Mouse (Mus musculus) cerebellum, postnatal 14 days (tissue): ENCODE measurements around the gene Eva1c.
"Not testable (repeated sequence)": the region's sequence is repeated elsewhere in the genome, so short reads cannot be mapped to it uniquely, and the experiment has no call there.

Experiments
- DNase-seq, 2 experiments: peaks; one replicate each; pipeline ENCODE4 v3.0.0; 2021; ENCODE audit warnings: mixed read lengths in 2 of 2

Eva1c gene

DNA sequence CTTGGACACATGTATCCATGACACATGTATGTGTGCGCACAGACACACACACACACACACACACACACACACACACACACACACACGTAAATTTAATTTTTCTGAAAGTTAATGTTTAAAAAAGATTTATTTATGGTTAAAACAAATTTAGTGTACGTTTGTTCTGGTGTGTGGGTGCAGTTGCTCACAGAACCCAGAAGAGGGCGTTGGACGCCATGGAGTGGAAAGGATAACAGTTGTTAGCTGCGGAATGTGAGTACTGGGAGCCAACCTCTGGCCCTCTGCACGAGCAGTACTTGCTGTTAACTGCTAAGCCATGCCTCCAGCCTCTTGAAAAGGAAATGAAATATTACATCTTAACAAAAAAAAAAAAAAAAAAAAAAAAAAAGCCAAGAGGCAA is at the start of gene Eva1c:
Gene Eva1c, plus strand, starts transcription at position 263 of the 400 bp plus-strand sequence.
- no peak for DNase-seq

DNA sequence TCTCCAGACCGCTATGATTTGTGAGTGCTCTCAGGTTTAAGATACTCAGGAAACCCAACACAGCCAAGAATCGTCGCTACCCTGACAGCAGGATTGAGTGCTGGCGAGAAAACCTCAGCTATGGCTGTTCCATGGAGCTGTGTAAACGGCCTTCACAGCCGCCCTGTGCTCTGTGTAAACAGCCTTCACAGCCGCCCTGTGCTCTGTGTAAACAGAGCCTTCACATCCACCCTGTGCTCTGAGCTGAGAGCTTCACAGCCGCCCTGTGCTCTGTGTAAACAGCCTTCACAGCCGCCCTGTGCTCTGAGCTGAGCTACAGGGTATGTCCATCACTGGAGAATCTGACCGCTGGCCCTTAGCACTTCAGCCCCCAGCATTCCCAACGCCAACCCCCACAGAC is 46.7 kb upstream of the Eva1c start:
- DNase-seq, result no peak

DNA sequence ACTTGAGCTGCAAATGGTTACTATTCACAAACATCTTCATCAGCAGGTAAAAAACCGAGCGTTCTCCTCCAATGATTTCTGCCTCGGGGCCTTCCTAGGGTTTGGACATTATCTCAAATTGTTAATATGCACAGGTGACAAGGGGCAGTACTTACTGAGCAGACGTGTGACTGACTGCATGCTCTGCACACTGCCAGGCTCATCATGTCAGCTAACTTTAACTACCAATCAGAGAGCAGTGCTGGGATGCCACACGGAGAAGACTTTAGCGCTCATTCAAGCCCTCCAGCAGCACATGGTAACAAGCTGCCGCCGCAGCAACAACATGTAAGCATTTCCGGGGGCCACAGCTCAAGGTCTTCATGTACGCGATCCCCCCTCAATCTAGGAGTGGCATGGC is 43.2 kb upstream of the Eva1c start:
- DNase-seq, result no peak

DNA sequence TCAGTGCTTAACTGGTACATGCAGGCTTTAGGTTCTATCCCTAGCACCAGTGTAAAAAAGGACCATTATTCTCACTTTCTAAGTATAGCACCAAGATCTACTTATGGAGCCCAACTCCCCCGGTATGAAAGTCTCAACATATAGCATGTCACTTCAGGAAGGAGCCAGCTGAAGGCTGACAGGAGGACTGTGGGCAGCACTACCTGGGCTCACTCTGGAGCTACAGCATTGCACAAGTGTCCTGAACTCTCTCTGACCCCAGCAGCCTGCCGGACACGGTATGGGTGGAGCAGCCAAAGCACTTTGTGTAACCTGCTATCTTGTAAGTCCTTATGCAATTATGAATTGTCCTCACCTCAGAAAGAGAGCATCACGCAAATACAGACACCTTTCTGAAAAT is 41.3 kb upstream of the Eva1c start:
- no peak for DNase-seq

DNA sequence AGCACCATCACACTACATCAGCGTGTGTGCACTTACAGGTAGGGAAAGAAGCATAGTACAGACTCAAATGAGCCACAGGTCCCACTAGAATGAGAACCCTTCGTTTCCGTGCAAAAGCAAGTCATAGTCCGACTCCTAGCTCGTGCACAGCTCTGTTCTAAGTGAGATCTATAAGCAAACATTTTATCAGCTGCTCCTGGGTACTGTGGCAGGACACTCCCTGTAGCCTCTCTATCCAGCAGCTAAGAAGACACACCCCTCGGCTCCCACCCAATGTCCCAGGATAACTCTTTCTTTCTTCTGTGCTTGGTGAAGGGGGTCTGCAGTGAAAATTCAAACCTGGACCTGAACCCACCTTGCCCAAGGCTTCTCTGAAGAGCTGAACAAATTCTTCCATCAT is 37.9 kb upstream of the Eva1c start:
- no peak for DNase-seq

DNA sequence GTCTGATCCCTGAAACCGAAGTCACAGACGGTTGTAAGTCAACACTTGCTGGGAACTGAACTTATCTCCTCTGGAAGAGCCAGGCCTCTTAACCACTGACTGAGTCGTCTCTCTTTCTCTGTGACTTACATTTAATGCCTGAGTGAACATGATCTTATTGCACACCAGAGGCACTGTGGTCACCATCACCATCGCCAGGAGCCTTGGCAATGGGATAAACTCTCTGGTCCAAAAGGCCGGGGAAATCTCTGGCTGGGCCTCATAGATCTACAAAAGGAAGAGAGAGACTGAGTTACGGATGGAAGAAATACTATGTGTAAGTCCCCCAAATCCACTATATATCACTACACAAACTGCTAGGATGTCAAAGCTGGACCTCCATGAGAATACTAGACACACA is 35.6 kb upstream of the Eva1c start:
- DNase-seq, result peak; percentile 26 to 63

DNA sequence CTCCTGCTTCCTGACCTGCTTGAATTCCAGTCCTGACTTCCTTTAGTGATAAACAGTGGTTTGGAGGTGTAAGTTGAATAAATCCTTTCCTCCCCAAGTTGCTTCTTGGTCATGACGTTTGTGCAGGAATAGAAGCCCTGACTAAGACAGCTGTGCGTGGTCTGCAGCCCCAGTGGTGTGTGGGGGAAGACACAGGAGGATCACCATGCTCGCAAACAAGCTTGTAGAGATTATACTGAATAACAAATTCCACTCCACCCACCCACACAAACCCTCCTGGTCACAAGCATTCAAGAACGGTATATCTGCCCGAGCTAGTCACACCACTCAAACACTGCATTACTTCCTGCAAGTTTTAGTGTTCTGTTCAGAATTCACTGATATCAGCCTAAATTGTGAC is 34.5 kb upstream of the Eva1c start:
- DNase-seq, result no peak

DNA sequence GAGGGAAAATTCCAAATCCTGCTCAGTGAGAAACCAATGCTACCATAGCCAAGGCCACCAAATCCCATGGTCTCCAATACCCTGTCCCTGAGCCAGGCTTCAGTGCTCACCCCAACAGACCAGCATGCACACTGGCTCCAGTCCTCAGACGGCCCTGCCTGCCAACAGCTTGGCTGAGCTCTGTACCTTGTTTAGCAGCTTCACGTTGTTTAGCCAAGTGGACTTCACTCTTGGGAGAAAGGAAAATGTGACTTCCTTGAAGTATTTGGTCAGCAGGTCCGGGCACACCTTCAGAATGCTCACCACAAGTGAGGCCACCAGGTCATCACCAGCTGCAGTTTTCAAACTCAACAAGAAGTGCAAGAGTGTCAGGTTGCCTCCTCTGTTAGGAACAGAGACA is 34.0 kb upstream of the Eva1c start:
- DNase-seq, result peak; percentile 71 to 75

DNA sequence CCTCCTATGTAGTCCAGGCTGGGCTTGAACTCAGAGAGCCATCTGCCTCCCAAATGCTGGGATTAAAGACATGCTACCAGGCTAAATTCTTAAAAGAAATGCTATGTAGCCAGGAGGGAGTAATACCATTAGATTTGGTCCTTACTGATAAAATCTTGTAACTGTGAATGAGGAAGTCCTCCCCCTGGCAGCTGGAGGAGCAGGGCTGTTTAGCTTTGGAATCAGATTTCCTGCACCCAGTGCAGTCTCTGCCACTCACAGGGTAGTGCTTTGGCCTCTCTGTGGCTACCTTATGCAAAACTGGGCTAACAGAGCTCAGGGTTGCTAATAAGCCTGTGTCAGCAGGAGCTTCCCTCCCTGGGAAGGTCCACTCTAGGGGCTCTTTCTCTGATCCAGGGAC is 31.8 kb upstream of the Eva1c start:
- DNase-seq, result no peak

DNA sequence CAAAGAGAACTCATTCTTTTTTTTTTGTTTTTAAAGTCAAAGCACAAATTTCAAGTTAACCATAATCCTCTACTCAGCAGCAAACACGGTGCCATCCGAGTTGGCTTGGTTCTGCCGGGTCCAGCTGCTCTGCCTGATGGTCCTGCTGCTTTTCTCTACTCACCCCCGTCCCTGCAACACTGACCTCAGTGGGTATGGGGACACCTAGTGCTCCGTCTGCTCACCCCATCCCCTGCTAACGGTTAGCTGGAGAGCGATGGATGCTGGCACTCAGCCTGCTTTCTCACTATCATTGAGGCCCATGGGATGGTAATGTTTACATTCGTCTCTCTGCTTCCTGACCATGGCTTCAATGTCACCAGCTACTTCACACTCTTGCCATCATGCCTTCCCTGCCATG is 28.1 kb upstream of the Eva1c start:
- DNase-seq, result peak; percentile 44 to 46

DNA sequence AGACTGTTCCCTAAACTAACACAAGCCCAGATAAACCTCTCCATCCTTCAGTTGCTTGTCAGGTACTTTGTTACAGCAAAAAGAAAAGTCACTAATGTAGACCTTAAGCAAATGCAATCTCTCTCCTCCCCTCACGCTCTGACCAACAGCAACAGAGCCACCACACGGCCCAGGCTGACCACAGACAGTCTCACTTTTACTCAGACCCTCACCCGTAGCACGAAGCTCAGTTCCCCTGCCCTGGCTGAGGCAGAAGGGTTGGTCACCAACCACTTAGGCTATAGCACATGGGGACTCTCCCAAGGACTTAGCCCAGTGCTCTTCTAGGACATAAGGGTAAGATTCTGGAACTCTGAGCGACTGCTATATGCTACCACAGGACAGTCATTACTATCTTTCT is 27.7 kb upstream of the Eva1c start:
- no peak for DNase-seq

DNA sequence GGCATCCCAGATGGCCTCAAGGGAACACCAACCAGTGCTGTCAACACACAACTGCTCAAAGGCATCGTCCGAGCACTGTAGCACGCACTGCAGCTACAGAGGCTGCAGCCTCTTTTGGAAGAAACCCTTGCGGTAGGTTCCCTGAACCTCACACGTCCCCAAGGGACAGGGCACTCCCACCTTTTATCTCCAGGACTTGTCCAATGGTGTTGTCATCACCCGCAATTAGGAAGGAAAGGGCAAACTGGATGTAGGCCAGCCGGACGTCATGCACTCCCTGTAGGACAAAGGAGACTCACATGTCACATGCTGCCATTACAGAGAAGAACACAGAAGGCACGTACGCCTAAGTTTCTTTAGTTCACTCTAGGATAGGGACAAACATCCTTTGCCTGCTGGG is 26.7 kb upstream of the Eva1c start:
- no peak for DNase-seq

DNA sequence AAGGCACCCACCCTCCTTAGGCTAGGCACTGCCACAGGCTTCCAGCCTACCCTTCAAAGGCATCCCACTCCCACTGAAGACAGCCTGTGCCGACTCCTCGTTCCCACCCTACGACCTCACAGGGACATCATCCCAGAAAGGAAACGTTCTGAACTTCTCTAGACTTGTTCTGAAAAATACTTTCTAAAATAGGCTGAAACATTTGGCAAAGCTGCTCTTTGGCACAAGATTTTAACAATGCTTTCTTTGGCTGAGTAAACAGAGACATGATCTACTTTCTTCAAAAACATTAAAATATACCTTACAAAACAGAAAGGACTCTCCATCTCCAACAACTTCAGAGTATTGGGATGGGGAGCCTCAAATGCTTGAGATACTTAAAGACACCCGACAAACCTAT is 25.3 kb upstream of the Eva1c start:
- DNase-seq, result no peak

DNA sequence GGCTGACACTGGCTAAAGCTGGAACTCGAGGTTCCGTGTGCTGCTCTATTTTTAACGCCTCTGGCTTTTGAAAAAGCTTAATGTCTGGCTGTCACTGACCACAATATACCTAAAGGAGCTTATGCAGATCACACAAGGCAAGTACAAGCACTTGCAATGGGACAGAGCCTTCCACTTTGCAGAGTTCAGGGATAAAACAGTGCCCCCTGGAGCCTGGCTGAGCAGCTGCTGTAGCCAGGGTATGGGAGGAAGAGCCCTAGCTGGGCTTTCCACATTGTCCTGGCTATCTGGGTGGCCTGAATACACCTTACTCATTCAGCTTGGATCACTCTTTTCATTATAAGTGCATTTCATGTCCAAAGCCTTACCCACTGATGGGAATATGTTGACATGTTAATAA is 24.6 kb upstream of the Eva1c start:
- peak; percentile 22 to 27 for DNase-seq

DNA sequence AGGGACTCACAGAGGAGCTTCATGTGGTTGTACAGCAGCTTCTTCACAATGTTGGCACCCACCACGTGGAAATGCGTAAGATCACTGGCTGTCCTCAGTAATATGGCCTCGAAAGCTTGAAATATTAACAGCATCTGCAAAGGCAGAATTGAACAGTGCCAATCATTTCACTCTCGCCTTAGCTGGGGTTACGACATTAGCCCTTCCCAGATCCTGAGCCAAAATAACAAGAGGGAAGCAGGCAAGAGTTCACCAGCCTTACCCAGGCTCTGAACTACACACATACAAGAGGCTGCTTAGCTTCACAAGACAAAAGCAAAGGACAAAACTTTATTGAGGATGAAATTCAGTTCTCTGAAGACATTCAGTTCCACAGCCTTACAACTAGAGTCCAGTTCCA is 22.1 kb upstream of the Eva1c start:
- DNase-seq, result no peak

DNA sequence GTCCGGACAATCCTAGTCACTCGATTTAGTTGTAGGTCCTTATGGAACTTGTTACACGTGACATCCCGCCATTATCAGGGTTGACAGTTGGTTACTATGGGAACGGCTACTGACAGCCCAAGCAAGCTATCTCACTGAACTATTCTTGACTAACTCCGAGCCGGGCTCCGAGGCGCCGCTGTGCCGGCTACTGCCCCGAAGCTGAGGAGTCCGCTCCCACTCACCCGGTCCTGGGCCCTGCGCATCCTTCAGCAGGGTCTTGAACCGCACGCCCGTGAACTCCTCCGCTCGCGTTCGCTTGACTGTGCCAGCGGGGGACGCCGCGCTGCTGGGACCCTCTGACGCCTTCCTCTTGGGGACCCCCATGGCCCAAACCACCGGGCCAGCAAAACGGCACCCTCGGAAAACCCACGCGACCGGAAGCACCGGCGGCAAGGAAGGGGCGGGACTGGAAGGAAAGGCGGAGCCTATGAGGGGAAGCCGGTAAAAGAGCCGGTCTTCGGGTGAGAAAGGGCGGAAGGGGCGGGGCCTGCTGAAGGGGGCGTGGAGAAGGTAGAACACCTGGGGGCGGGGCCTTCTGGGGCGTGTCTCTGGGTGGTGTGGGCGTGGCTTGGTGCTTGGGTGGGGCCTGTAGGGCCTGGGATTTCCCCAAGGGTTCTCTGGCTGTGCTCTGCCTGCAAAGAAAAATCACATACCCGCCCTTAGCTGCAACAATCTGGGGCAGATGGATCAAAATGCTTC is 16.4 kb upstream of the Eva1c start, which contains the start of gene Urb1:
Gene Urb1, minus strand, starts transcription at position 439 of the 741 bp plus-strand sequence.
- DNase-seq, result peak; percentile 96 to 99

DNA sequence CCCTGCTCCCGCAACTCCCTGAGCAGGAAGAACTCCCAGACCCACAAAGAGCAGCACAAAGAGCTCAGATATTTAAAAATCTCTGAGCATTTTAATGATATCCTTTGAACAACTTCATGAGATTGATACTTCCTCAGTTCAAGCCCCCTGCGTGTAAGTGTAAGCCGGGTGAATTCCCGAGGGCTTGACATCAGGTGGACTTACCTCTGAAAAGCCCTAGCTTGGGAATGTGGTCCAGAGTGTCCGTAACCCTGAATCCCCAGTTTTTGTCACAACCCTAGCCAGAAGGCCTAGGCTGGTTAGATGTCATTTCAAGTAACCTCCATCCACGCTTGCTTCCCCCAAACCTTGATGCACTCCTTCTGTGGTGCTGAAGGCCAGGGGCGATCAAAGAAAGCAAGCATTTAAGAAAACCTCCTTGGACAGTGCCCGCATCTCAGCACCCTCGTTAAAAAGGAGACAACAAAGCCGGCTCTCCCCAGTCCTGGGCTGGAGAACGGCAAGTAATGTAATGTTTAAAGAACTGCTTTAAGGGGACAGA is 15.7 kb upstream of the Eva1c start:
- DNase-seq, result no peak

DNA sequence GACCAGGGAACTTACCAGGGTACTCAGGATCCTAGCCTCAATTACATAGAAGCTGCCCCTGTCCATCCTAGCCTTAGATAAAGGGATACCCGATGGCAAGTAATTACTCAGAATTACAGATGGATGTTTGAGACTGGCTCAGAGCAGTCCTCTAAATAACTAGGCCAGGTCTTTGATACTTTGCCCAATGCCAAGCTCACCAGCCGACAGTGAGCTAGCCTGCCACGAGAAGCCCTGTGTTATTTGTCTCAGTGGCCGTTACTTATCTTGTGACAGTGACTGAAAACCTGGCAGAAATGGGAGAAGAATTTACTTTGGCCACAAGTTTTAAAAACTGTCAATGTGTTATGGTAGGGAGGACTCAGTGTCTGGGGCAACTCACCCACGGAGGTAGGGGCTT is 14.4 kb upstream of the Eva1c start:
- no peak for DNase-seq

DNA sequence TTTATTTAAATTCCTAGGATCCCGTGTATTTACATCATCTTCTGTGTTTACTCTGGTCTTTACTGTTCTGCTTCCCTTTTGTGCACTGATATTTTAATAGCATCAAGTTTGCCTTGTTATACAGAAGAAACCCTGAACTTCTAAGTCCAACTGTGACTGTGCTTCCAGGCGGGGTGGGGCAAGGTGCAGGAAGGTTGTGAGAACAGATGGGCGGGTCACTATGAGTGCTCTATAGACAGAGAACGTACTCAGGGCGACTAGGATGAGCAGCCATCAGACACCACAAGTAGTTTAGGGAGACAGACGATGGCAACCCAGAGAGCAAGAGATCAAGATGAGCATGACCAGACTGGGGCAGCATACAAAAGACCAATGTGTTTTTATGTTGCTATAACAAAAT is 6.2 kb upstream of the Eva1c start:
- DNase-seq, result no peak

DNA sequence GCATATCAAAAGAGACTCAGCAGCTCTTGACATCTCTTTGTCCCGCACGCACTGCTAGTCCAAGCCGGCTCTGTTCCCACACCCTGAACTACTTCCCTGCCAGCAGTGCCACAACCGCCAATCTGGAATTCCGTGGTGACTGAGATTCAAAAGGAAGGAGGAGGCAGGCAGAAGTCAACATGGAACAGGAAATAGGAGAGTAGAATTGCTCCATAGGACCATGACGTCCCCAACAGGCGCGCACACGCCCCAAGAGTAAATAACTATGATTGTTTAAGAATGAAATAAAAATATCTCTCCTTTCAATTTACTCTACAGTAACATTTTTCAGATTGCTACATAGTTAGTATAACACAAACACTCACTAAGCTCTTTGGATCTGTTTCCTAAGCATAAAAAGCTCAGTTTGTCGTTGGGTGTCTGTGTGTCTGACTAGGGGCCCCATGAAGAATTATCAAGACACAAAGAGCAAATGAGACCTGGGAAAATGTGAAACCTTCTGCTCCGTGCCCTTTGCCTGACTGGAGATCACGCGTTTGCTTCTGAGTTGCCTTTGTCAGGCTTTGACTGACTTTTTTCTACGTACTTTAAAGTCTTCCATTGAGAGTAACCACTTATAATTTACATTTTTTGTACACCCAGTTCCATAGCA is 5.3 kb upstream of the Eva1c start:
- DNase-seq, result no peak

DNA sequence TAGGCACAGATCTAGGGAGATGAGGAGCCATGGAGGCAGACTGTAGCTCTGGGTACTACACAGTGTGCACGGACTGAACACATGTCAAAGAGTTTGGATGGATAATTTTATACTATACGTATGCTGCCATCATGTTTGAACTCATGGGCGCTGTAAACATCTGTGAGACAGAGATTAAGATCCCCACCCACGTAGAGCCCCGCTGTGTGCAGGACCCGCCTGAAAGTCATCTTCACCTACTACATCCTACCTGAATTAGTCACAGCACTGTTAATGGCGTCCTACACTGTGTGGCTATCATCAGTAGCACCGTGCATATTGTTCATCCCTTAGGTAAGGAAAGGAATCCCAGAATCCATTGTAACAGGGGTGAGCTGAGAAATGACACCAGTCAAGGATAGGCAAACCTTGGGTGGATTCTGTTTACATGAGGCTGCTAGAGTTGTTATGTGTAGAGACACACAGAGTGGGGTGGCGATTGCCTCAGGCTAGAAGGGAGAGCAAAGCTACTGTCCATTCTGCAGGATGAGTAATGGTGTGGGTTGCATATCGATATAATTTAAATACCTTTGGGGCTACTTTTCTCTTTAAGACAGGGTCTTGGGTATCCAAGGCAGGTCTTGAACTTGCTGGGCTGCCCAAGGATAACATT is 4.1 kb upstream of the Eva1c start:
- DNase-seq, result no peak

DNA sequence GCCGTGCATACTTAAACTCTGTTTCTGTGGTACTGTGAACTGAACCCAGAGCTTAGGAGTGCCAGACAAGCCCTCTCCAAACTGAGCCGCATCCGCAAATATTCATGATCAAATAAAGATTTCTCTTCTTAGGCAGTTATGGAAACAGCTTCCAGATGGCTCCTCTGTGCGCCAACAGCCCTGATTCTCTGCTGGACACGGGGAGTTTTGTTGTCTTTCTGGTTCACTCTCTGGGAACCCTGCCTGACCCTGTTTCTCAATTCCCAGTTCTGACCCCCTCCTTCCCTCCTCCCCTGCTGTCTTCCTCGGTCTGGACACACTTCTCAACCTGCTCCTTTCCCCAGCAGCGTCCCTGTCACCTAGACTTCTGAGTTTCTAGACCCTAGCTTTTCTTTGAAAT is 3.5 kb upstream of the Eva1c start:
- DNase-seq, result peak; percentile 20 to 37

DNA sequence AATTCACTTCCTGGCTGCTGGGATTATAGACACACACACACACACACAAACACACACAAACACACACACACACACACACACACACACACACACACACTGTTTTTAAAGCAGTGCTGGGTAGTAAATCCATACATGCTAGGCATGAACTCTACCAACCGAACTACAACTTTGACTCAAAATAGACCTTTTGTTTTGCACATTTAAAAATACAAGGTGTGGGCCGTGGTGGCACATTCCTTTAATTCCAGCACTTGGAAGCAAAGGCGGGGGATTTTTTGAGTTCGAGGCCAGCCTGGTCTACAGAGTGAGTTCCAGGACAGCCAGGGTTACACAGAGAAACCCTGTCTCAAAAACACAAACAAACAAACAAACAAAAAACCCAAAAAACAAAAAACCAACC is 2.5 kb upstream of the Eva1c start:
- not testable (repeated sequence) for DNase-seq

DNA sequence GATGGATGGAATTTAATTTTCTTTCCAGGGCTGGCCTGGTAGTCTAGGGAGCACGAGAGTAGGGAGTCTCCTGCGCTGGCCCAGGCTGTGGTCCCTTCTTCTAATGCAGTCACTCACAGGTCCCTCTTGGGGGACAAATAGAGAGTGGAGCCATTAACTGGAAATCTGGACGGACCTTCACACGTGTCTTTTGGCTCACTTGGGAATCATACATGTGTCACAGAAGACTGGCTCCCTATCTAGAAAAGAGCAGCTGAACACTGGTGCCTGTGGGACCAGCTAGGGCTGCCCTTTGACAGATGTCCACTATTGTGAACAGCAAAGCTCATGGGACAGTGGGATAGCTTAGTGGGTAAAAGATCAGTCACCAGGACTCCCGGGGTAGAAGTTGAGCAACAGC is 478 bp upstream of the Eva1c start:
- no peak for DNase-seq
